Mouse (Mus musculus) MEL (cell line): ENCODE results near the gene Soga1. TPM values are rescaled to one million over a fixed set of nuclear protein-coding genes. Genes with fewer than 3 reads are reported as not detected.

ENCODE experiments used
- DNase-seq: peaks from one replicate; pipeline ENCODE4 v3.0.0; 2011; ENCODE audit warnings: low read depth, low spot score
- H3K27ac ChIP-seq: 2 replicates; pipeline ENCODE4 v1.5.1; 2012; ENCODE audit warnings: low read depth, mild to moderate bottlenecking, control low read depth, low read length, moderate library complexity; ENCODE audit not compliant: control insufficient read depth
- H3K27me3 ChIP-seq, 2 experiments: fragments of 150-350 bp in 1 of 2; sonication (generic) in 1 of 2; 2 replicates each; pipeline ENCODE4 v1.6.1; 2012; ENCODE audit warnings: low read length in 2 of 2, mild to moderate bottlenecking in 2 of 2, improper control_type of control experiment in 1 of 2, moderate library complexity in 1 of 2; ENCODE audit not compliant: insufficient read depth in 2 of 2, control insufficient read depth in 1 of 2
- H3K36me3 ChIP-seq, 2 experiments: 2 replicates each; pipeline ENCODE4 v1.6.1; 2012 to 2014; ENCODE audit warnings: low read length in 2 of 2, improper control_type of control experiment in 1 of 2, inconsistent platforms in 1 of 2, mild to moderate bottlenecking in 1 of 2; ENCODE audit not compliant: insufficient read depth in 2 of 2, control insufficient read depth in 1 of 2
- H3K4me1 ChIP-seq, 2 experiments: fragments of 150-350 bp in 1 of 2; sonication (generic) in 1 of 2; 2 replicates each; pipeline ENCODE4 v1.6.1; 2012; ENCODE audit warnings: low read length in 2 of 2, improper control_type of control experiment in 1 of 2, mild to moderate bottlenecking in 1 of 2; ENCODE audit not compliant: insufficient read depth in 2 of 2, control insufficient read depth in 1 of 2
- H3K4me3 ChIP-seq, 2 experiments: fragments of 150-350 bp in 1 of 2; sonication (generic) in 1 of 2; 2 replicates each; pipeline ENCODE4 v1.5.1; 2012; ENCODE audit warnings: low read depth in 2 of 2, low read length in 2 of 2, mild to moderate bottlenecking in 2 of 2, moderate library complexity in 2 of 2, control low read depth in 1 of 2, improper control_type of control experiment in 1 of 2; ENCODE audit not compliant: control insufficient read depth in 1 of 2, insufficient read depth in 1 of 2
- H3K79me2 ChIP-seq: 2 replicates; pipeline ENCODE4 v1.6.1; 2012; ENCODE audit warnings: mild to moderate bottlenecking, low read length, moderate library complexity; ENCODE audit not compliant: control insufficient read depth, poor library complexity, insufficient read depth
- H3K9ac ChIP-seq: 2 replicates; pipeline ENCODE4 v1.6.1; 2012; ENCODE audit warnings: low read depth, mild to moderate bottlenecking, control low read depth, low read length, moderate library complexity; ENCODE audit not compliant: control insufficient read depth, poor library complexity, severe bottlenecking
- H3K9me3 ChIP-seq: fragments of 150-350 bp; sonication (generic); replicated peaks from 2 replicates; pipeline ENCODE4 v1.6.1; 2012; ENCODE audit warnings: mild to moderate bottlenecking, low read length, improper control_type of control experiment, moderate library complexity; ENCODE audit not compliant: insufficient read depth
- CHD2 ChIP-seq: IDR thresholded peaks from 2 replicates; pipeline ENCODE4 v1.6.1; 2011; ENCODE audit warnings: low read length, improper control_type of control experiment
- CTCF ChIP-seq, 3 experiments: IDR thresholded peaks in 2 of 3; conservative IDR thresholded peaks in 1 of 3; 2 replicates each; pipeline ENCODE4 v1.5.1; 2011 to 2012; ENCODE audit warnings: low read length in 3 of 3, low read depth in 2 of 3, mild to moderate bottlenecking in 2 of 3, improper control_type of control experiment in 1 of 3, inconsistent platforms in 1 of 3, mixed read lengths in 1 of 3, moderate library complexity in 1 of 3; ENCODE audit not compliant: control insufficient read depth in 1 of 3, insufficient read depth in 1 of 3, poor library complexity in 1 of 3, severe bottlenecking in 1 of 3
- ETS1 ChIP-seq: IDR thresholded peaks from 2 replicates; pipeline ENCODE4 v1.6.1; 2012; ENCODE audit warnings: low read depth, mild to moderate bottlenecking, inconsistent platforms, low read length, improper control_type of control experiment, moderate library complexity
- GABPA ChIP-seq: IDR thresholded peaks from 2 replicates; pipeline ENCODE4 v1.6.1; 2012; ENCODE audit warnings: low read depth, mild to moderate bottlenecking, inconsistent platforms, low read length, improper control_type of control experiment, moderate library complexity
- KAT2A ChIP-seq: conservative IDR thresholded peaks from 2 replicates; pipeline ENCODE4 v1.6.1; 2012; ENCODE audit warnings: low read depth, low read length, improper control_type of control experiment, inconsistent platforms
- MAX ChIP-seq: IDR thresholded peaks from 2 replicates; pipeline ENCODE4 v1.6.1; 2011; ENCODE audit warnings: low read length, improper control_type of control experiment
- MEF2A ChIP-seq: IDR thresholded peaks from 2 replicates; pipeline ENCODE4 v1.6.1; 2014; ENCODE audit warnings: low read depth, mild to moderate bottlenecking, inconsistent platforms, low read length, improper control_type of control experiment; ENCODE audit not compliant: poor library complexity, insufficient replicate concordance, severe bottlenecking; ENCODE audit errors: extremely low read depth
- MXI1 ChIP-seq: IDR thresholded peaks from 2 replicates; pipeline ENCODE4 v1.6.1; 2011; ENCODE audit warnings: mild to moderate bottlenecking, low read depth, low read length, improper control_type of control experiment
- NELFE ChIP-seq: IDR thresholded peaks from 2 replicates; pipeline ENCODE4 v1.6.1; 2011; ENCODE audit warnings: low read depth, low read length, improper control_type of control experiment
- NRF1 ChIP-seq: IDR thresholded peaks from 2 replicates; pipeline ENCODE4 v1.6.1; 2014; ENCODE audit warnings: low read depth, mild to moderate bottlenecking, inconsistent platforms, low read length, improper control_type of control experiment, moderate library complexity; ENCODE audit not compliant: poor library complexity, insufficient read depth, severe bottlenecking
- POLR2AphosphoS5 ChIP-seq: IDR thresholded peaks from 2 replicates; pipeline ENCODE4 v1.6.1; 2012; ENCODE audit warnings: low read depth, borderline replicate concordance, mild to moderate bottlenecking, inconsistent platforms, low read length, moderate library complexity, mixed read lengths
- RAD21 ChIP-seq: IDR thresholded peaks from 2 replicates; pipeline ENCODE4 v1.6.1; 2011; ENCODE audit warnings: mild to moderate bottlenecking, low read depth, low read length, improper control_type of control experiment
- TAL1 ChIP-seq: IDR thresholded peaks from 2 replicates; pipeline ENCODE4 v1.6.1; 2012; ENCODE audit warnings: mild to moderate bottlenecking, inconsistent platforms, low read length, moderate library complexity, mixed read lengths
- TBP ChIP-seq: IDR thresholded peaks from 2 replicates; pipeline ENCODE4 v1.8.0; 2011; ENCODE audit warnings: low read depth, low read length, improper control_type of control experiment
- TCF12 ChIP-seq: IDR thresholded peaks from 2 replicates; pipeline ENCODE4 v1.6.1; 2014; ENCODE audit warnings: low read depth, mild to moderate bottlenecking, inconsistent platforms, low read length, improper control_type of control experiment, moderate library complexity
- UBTF ChIP-seq: IDR thresholded peaks from 2 replicates; pipeline ENCODE4 v1.6.1; 2012; ENCODE audit warnings: low read depth, mild to moderate bottlenecking, inconsistent platforms, low read length, improper control_type of control experiment, moderate library complexity, borderline replicate concordance; ENCODE audit not compliant: insufficient read depth
- USF2 ChIP-seq, 2 experiments: IDR thresholded peaks; 2 replicates each; pipeline ENCODE4 v1.6.1; 2011 to 2012; ENCODE audit warnings: improper control_type of control experiment in 2 of 2, low read length in 2 of 2, borderline replicate concordance in 1 of 2, inconsistent platforms in 1 of 2, low read depth in 1 of 2, mild to moderate bottlenecking in 1 of 2; ENCODE audit not compliant: insufficient read depth in 1 of 2
- ZKSCAN1 ChIP-seq: IDR thresholded peaks from 2 replicates; pipeline ENCODE4 v1.6.1; 2012; ENCODE audit warnings: low read depth, mild to moderate bottlenecking, inconsistent platforms, low read length, improper control_type of control experiment, moderate library complexity
- polyA plus RNA-seq, 2 experiments: library from polyadenylated mRNA; stranded (reverse) in 1 of 2; unstranded in 1 of 2; fragments of >175 nt in 1 of 2; fragments of >200 nt in 1 of 2; gene quantifications; 2 replicates each; pipeline versions ENCODE4 v1.2.1 to v1.2.4; 2012; ENCODE audit warnings: low replicate concordance in 2 of 2, low read depth in 1 of 2; ENCODE audit not compliant: insufficient read length in 2 of 2, insufficient read depth in 1 of 2, missing spikeins in 1 of 2
- total RNA-seq: library from RNA; depleted of rRNA; stranded (reverse); fragments of 300-350 nt; gene quantifications from 2 replicates; pipeline ENCODE4 v1.2.3, GENCODE M21; 2012

Soga1 gene
- total and polyA plus RNA-seq, 3 experiments: 0.50 to 2.0 TPM; not detected in 1

DNA sequence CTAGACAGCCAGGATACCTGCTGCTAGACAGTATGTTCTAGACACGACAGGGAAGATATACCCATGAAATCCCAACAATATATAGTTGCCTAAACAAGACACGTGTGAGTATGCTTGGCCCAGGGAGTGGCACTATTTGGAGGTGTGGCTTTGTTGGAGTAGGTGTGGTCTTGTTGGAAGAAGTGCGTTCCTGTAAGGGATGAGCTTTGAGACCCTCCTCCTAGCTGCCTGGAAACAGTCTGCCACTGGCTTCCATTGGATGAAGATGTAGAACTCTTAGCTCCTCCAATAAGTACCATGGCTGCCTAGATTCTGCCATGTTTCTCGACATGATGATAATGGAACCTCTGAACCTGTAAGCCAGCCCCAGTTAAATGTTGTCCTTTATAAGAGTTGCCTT lies 97.8 kb downstream of the Soga1 start:
- H3K79me2 ChIP-seq: peaks cover 2% of the 10 kb centered on the region; the same call in 1 of the 2 replicates
- TF ChIP-seq TCF12 (no peak), ZKSCAN1 (no peak)
- peaks cover 3 to 4% of the 10 kb centered on the region in 2 experiments; a peak in 2 of 4 replicates for H3K4me1 ChIP-seq
- no peak for DNase-seq
- no peak overlapping the region for H3K9ac ChIP-seq
- H3K9me3 ChIP-seq: no peaks in the 10 kb centered on the region
- H3K36me3 ChIP-seq: peaks cover 0 to 14% of the 10 kb centered on the region in 2 experiments; a peak in 2 of 4 replicates
- H3K27me3 ChIP-seq: no peaks in the 10 kb centered on the region
- H3K4me3 ChIP-seq: no peak overlapping the region
- no peak overlapping the region for H3K27ac ChIP-seq

- H3K36me3 ChIP-seq: peaks cover 0 to 14% of the 10 kb centered on the region in 2 experiments; a peak in 2 of 4 replicates
- peaks cover 2% of the 10 kb centered on the region; the same call in 1 of the 2 replicates for H3K79me2 ChIP-seq
- H3K9me3 ChIP-seq: no peaks in the 10 kb centered on the region
- no peaks in the 10 kb centered on the region for H3K27me3 ChIP-seq
- H3K4me1 ChIP-seq: peaks cover 3 to 4% of the 10 kb centered on the region in 2 experiments; a peak in 2 of 4 replicates
- H3K27ac ChIP-seq: no peak overlapping the region
- TF ChIP-seq POLR2AphosphoS5: no peak
- no peak for TF ChIP-seq ETS1
- no peak for TF ChIP-seq UBTF
- no peak for TF ChIP-seq CHD2
- no peak for TF ChIP-seq KAT2A
- no peak for TF ChIP-seq MEF2A
- TF ChIP-seq USF2 (IDR thresholded peaks at IDR 0.05; ENCODE audit: borderline replicate concordance in 1 of 2, insufficient read depth in 1 of 2, low read depth in 1 of 2, low read length in 2 of 2): no peak
- no peak for TF ChIP-seq TBP
- no peak for TF ChIP-seq MXI1
- no peak for TF ChIP-seq TAL1
- no peak for TF ChIP-seq NELFE
- TF ChIP-seq RAD21: no peak
- no peak for TF ChIP-seq CTCF (IDR thresholded peaks at IDR 0.05 in 2 of 3, conservative IDR thresholded peaks at IDR 0.05 in 1 of 3; ENCODE audit: control insufficient read depth in 1 of 3, insufficient read depth in 1 of 3, low read depth in 2 of 3, low read length in 3 of 3, poor library complexity in 1 of 3, severe bottlenecking in 1 of 3)
- no peak for TF ChIP-seq MAX
- TF ChIP-seq TCF12: no peak
- TF ChIP-seq GABPA: no peak
- no peak for TF ChIP-seq NRF1
- no peak overlapping the region for H3K4me3 ChIP-seq
- H3K9ac ChIP-seq: no peak overlapping the region
- no peak for DNase-seq
Measured at GRCm38 (mm10) chr2:156980059-156980458, 99.0 kb downstream of the Soga1 start.
